Comparison of ENCODE assay signal across 13 mouse cellular contexts in genomic region chr1:151977596-151977995, GRCm38 (mm10).
A peak's percentile ranks its signal among the peaks of the same experiment; 100 is the strongest.
DNase-seq lines count a peak whose midpoint lies in the region; ATAC-seq lines count a peak whose summit lies in the region.
"Had no signal": no experiment of that assay in that cellular context is flagged by ENCODE, and none has a peak within 500 bp of the region (broad histone marks: within the 10 kb centered on the region; RNA-seq: fewer than 3 reads in every experiment).

No protein-coding gene starts in this region.

- DNase-seq in embryo, embryonic 11 days: peak; percentile 28
- no peak for DNase-seq in embryo, embryonic 10 days (ENCODE audit: low spot score)
- no peak for DNase-seq in right cerebral cortex, postnatal 25 days
- DNase-seq in left cerebral cortex, postnatal 10 days (ENCODE audit: extremely low spot score in 1 of 2, low spot score in 2 of 2): no peak
- DNase-seq: cerebellum, adult 9-11 months; thymus, postnatal 14 days had no signal

- H3K36me3 ChIP-seq in embryonic facial prominence, embryonic 12.5 days: no peaks in the 10 kb centered on the region
- no peaks in the 10 kb centered on the region for H3K36me3 ChIP-seq in hindbrain, embryonic 12.5 days
- H3K36me3 ChIP-seq in midbrain, embryonic 15.5 days (replicated peaks): no peaks in the 10 kb centered on the region
- H3K36me3 ChIP-seq: intestine, embryonic 15.5 days; lung, embryonic 15.5 days had no signal

- H3K9me3 ChIP-seq in embryonic facial prominence, embryonic 12.5 days: no peaks in the 10 kb centered on the region
- H3K9me3 ChIP-seq in hindbrain, embryonic 12.5 days (replicated peaks): no peaks in the 10 kb centered on the region
- H3K9me3 ChIP-seq in midbrain, embryonic 15.5 days: no peaks in the 10 kb centered on the region
- H3K9me3 ChIP-seq: intestine, embryonic 15.5 days; lung, embryonic 15.5 days had no signal

- no peaks in the 10 kb centered on the region for H3K4me1 ChIP-seq in embryonic facial prominence, embryonic 12.5 days
- peaks cover 22% of the 10 kb centered on the region for H3K4me1 ChIP-seq in hindbrain, embryonic 12.5 days
- H3K4me1 ChIP-seq in midbrain, embryonic 15.5 days: peaks cover 19% of the 10 kb centered on the region

- no peak for ATAC-seq in embryonic facial prominence, embryonic 12.5 days (ENCODE audit: insufficient number of reproducible peaks, insufficient read depth, low FRiP score, low TSS enrichment)
- peak; percentile 73 for ATAC-seq in hindbrain, embryonic 12.5 days (ENCODE audit: low FRiP score)
- no peak; the same call in 1 of the 2 replicates for ATAC-seq in midbrain, embryonic 15.5 days (replicated peaks)
- no peak for ATAC-seq in megakaryocyte, adult 5-6 weeks (ENCODE audit: poor library complexity, severe bottlenecking)
- ATAC-seq: intestine, embryonic 15.5 days had no signal

- intact Hi-C loops in left cerebral cortex, postnatal 10 days (cut with DNase I): no loop called here

- H3K4me3 ChIP-seq in embryonic facial prominence, embryonic 12.5 days: no peak overlapping the region
- H3K4me3 ChIP-seq in hindbrain, embryonic 12.5 days: no peak overlapping the region
- H3K4me3 ChIP-seq in midbrain, embryonic 15.5 days: no peak overlapping the region
- H3K4me3 ChIP-seq: intestine, embryonic 15.5 days; layer of hippocampus, adult 2 months; lung, embryonic 15.5 days had no signal

- no peaks in the 10 kb centered on the region for H3K27me3 ChIP-seq in embryonic facial prominence, embryonic 12.5 days
- H3K27me3 ChIP-seq in hindbrain, embryonic 12.5 days: no peaks in the 10 kb centered on the region
- H3K27me3 ChIP-seq in midbrain, embryonic 15.5 days (replicated peaks): no peaks in the 10 kb centered on the region
- H3K27me3 ChIP-seq: intestine, embryonic 15.5 days; lung, embryonic 15.5 days had no signal

- H3K9ac ChIP-seq in embryonic facial prominence, embryonic 12.5 days: no peak overlapping the region
- no peak overlapping the region for H3K9ac ChIP-seq in hindbrain, embryonic 12.5 days
- H3K9ac ChIP-seq in midbrain, embryonic 15.5 days: no peak overlapping the region
- H3K9ac ChIP-seq: intestine, embryonic 15.5 days; lung, embryonic 15.5 days had no signal

- WGBS in embryonic facial prominence, embryonic 12.5 days: 54% methylated on average over 5 of the region's 5 CpGs
- 39% methylated on average over 5 of the region's 5 CpGs for WGBS in hindbrain, embryonic 12.5 days
- 24% methylated on average over 5 of the region's 5 CpGs for WGBS in midbrain, embryonic 15.5 days

- H3K27ac ChIP-seq in embryonic facial prominence, embryonic 12.5 days: peak overlapping the region; percentile 47
- H3K27ac ChIP-seq in hindbrain, embryonic 12.5 days: peak overlapping the region; percentile 58
- H3K27ac ChIP-seq in midbrain, embryonic 15.5 days: peak overlapping the region; percentile 68
- H3K27ac ChIP-seq: intestine, embryonic 15.5 days; layer of hippocampus, adult 2 months; lung, embryonic 15.5 days had no signal

- H3K4me2 ChIP-seq in embryonic facial prominence, embryonic 12.5 days (replicated peaks): no peak overlapping the region
- no peak overlapping the region for H3K4me2 ChIP-seq in hindbrain, embryonic 12.5 days (replicated peaks)
- H3K4me2 ChIP-seq in midbrain, embryonic 15.5 days: no peak overlapping the region
- H3K4me2 ChIP-seq: intestine, embryonic 15.5 days; lung, embryonic 15.5 days had no signal
